Comparison of ENCODE assay signal across 26 mouse cellular contexts in genomic region chr9:63581778-63582177, GRCm38 (mm10). TPM values are rescaled to one million over a fixed set of nuclear protein-coding genes. Genes with fewer than 3 reads are reported as not detected.
DNase-seq lines count a peak whose midpoint lies in the region; ATAC-seq and TF ChIP-seq lines count a peak whose summit lies in the region.
"Had no signal": no experiment of that assay in that cellular context is flagged by ENCODE, and none has a peak within 500 bp of the region (broad histone marks: within the 10 kb centered on the region; RNA-seq: fewer than 3 reads in every experiment).

No protein-coding gene starts in this region.

- no peaks in the 10 kb centered on the region for H3K36me3 ChIP-seq in heart, postnatal 0 days (replicated peaks; ENCODE audit: control insufficient read depth, insufficient read depth, low read length)
- H3K36me3 ChIP-seq: embryonic facial prominence, embryonic 12.5 days; forebrain, embryonic 12.5 days; G1E; hindbrain, embryonic 10.5 days had no signal

- peaks cover 2% of the 10 kb centered on the region; the same call in 1 of the 2 replicates for H3K4me1 ChIP-seq in heart, postnatal 0 days (ENCODE audit: control insufficient read depth, insufficient read depth)
- H3K4me1 ChIP-seq: embryonic facial prominence, embryonic 12.5 days; forebrain, embryonic 12.5 days; hindbrain, embryonic 10.5 days had no signal

- H3K9ac ChIP-seq in heart, postnatal 0 days (replicated peaks; ENCODE audit: low read depth, low read length) = no peak overlapping the region
- H3K9ac ChIP-seq: embryonic facial prominence, embryonic 12.5 days; forebrain, embryonic 12.5 days; hindbrain, embryonic 14.5 days had no signal

- peak; percentile 94 for ATAC-seq in frontal cortex, adult (ENCODE audit: low TSS enrichment)
- no peak for ATAC-seq in heart, postnatal 0 days (ENCODE audit: insufficient read depth, low read depth)
- ATAC-seq: CD4-positive, CD25-positive, alpha-beta regulatory T cell, adult 4 months; forebrain, embryonic 16.5 days had no signal

- no peak overlapping the region for H3K4me2 ChIP-seq in heart, postnatal 0 days (ENCODE audit: low read depth, low read length)
- H3K4me2 ChIP-seq: embryonic facial prominence, embryonic 12.5 days; forebrain, embryonic 12.5 days; hindbrain, embryonic 14.5 days had no signal

- H3K27me3 ChIP-seq in heart, postnatal 0 days (ENCODE audit: control insufficient read depth, insufficient read depth, low read length) = no peaks in the 10 kb centered on the region

- intact Hi-C loops in left cerebral cortex, postnatal 14 days (cut with DNase I) = no loop called here
- intact Hi-C loops in left cerebral cortex, postnatal 4 days (cut with DNase I) = no loop called here

- no peaks in the 10 kb centered on the region for H3K9me3 ChIP-seq in heart, postnatal 0 days (replicated peaks; ENCODE audit: control insufficient read depth, low read length)
- H3K9me3 ChIP-seq: embryonic facial prominence, embryonic 12.5 days; G1E had no signal

- TF ChIP-seq EP300 in heart, postnatal 0 days (IDR thresholded peaks at IDR 0.05; ENCODE audit: low read depth) = no peak

- no peak overlapping the region for H3K27ac ChIP-seq in heart, postnatal 0 days (ENCODE audit: low read depth)
- H3K27ac ChIP-seq: embryonic facial prominence, embryonic 12.5 days; forebrain, embryonic 12.5 days; gastrocnemius, adult 2 months; hindbrain, embryonic 10.5 days; hindbrain, embryonic 14.5 days had no signal

- no peak overlapping the region for H3K4me3 ChIP-seq in heart, postnatal 0 days (ENCODE audit: low read depth, low read length)
- H3K4me3 ChIP-seq: embryonic facial prominence, embryonic 12.5 days; forebrain, embryonic 12.5 days; gastrocnemius, adult 2 months; hindbrain, embryonic 10.5 days had no signal

- TF ChIP-seq CTCF in heart, postnatal 0 days (IDR thresholded peaks at IDR 0.05; ENCODE audit: low read depth) = no peak

- 32% methylated on average over 4 of the region's 4 CpGs for WGBS in heart, postnatal 0 days

- no peak for DNase-seq in frontal cortex, postnatal 10 days (ENCODE audit: low spot score in 2 of 2)
- peak; percentile 35 for DNase-seq in heart, postnatal 0 days (ENCODE audit: low spot score)
- DNase-seq in heart, postnatal 4 days = no peak
- peak; percentile 12 to 43 for DNase-seq in left cerebral cortex, postnatal 14 days (ENCODE audit: low spot score in 2 of 2)
- no peak for DNase-seq in left cerebral cortex, postnatal 4 days
- DNase-seq in right cerebral cortex, postnatal 36 days (ENCODE audit: low spot score in 2 of 2) = peak; percentile 30 to 46
- DNase-seq in right cerebral cortex, postnatal 10 days (ENCODE audit: low spot score in 2 of 2) = no peak
- DNase-seq: adrenal gland, adult 8-10 months; adrenal gland, postnatal 36 days; B cell, adult 2 months; cerebellum, adult 11 months; cerebellum, adult 8-10 months; cerebellum, postnatal 14 days; gastrocnemius, adult 2 months; gastrocnemius, postnatal 25 days; heart, postnatal 14 days had no signal

RNA-seq across cellular contexts. Expression of gene Iqch, which starts 20.5 kb away (rescaled TPM):
- total RNA-seq in heart, postnatal 0 days (2014; rRNA removed; ENCODE audit: low replicate concordance) = not detected in 2 replicates
- polyA plus RNA-seq in heart, postnatal 0 days (2015; fragmentation: Nextera tagmentation; extraction: Ambion mirVana) = 0.03 and 0.04 TPM in 2 replicates
- total RNA-seq in heart, postnatal 4 days (2021) = not detected
- under 1 TPM in 1 of 2 experiments, not detected in 1; 0.19 TPM for total RNA-seq in left cerebral cortex, postnatal 14 days (2021)
- under 1 TPM in 1 of 2 experiments, not detected in 1; 0.16 TPM for total RNA-seq in left cerebral cortex, postnatal 4 days (2021)
- total RNA-seq: adrenal gland, postnatal 36 days; gastrocnemius, adult 2 months; gastrocnemius, postnatal 25 days; granulocyte monocyte progenitor cell, adult 5-6 weeks; heart, postnatal 14 days had no signal
- polyA plus RNA-seq: forebrain, embryonic 12.5 days; G1E; heart, embryonic 14.5 days had no signal

RNA-seq across cellular contexts. Expression of gene Aagab, which starts 20.7 kb away (rescaled TPM):
- 12.9 and 17.9 TPM in 2 replicates for total RNA-seq in heart, postnatal 0 days (2014; rRNA removed; ENCODE audit: low replicate concordance)
- polyA plus RNA-seq in heart, postnatal 0 days (2015; fragmentation: Nextera tagmentation; extraction: Ambion mirVana) = 23.3 and 23.5 TPM in 2 replicates
- total RNA-seq in heart, postnatal 4 days (2021) = 10 to 100 TPM; 18.7 to 22.7 TPM
- total RNA-seq in left cerebral cortex, postnatal 14 days (2021) = 10 to 100 TPM; 44.2 to 46.5 TPM
- total RNA-seq in left cerebral cortex, postnatal 4 days (2021) = 10 to 100 TPM; 46.5 to 47.2 TPM

Comparison
In these comparisons a context has a peak if more than half of its experiments do, and no peak if none do; other contexts are left out.
1. DNase-seq: peak in heart, postnatal 0 days (single experiment), left cerebral cortex, postnatal 14 days (2 of 2) and right cerebral cortex, postnatal 36 days (2 of 2); none in frontal cortex, postnatal 10 days (0 of 2), heart, postnatal 4 days (single experiment), left cerebral cortex, postnatal 4 days (single experiment) and right cerebral cortex, postnatal 10 days (0 of 2).